Mouse (Mus musculus): ENCODE measurements around the gene Tmcc1. TPM values are rescaled to one million over a fixed set of nuclear protein-coding genes. Genes with fewer than 3 reads are reported as not detected.

Gene Tmcc1
- polyA plus RNA-seq (2012; rRNA removed): 49.0 and 49.8 TPM in 2 replicates

GRCm38 (mm10) chr6:116193394-116194393, at the start of gene Tmcc1:
TSS of gene Tmcc1 (minus strand) at chr6:116193486.

GRCm38 (mm10) chr6:116207729-116208534, 14.6 kb upstream of the Tmcc1 start, which contains the start of gene Washc2:
TSS of gene Washc2 (plus strand) at chr6:116208038.

GRCm38 (mm10) chr6:115994877-115995520, 198.3 kb downstream of the Tmcc1 start, which contains the start of gene Plxnd1:
TSS of gene Plxnd1 (minus strand) at chr6:115995005.

Other genes starting within 250 kb of the Tmcc1 start
- gene H1foo, start 248.5 kb downstream of the Tmcc1 start, polyA plus RNA-seq (2012; rRNA removed): not detected in 2 replicates
- 47.1 and 51.8 TPM in 2 replicates for gene Plxnd1, start 198.5 kb downstream of the Tmcc1 start, polyA plus RNA-seq (2012; rRNA removed)
- 104 and 105 TPM in 2 replicates for gene Washc2, start 14.6 kb upstream of the Tmcc1 start, polyA plus RNA-seq (2012; rRNA removed)
- gene Zfand4, start 70.7 kb upstream of the Tmcc1 start, polyA plus RNA-seq (2012; rRNA removed): 6.5 and 7.3 TPM in 2 replicates
- gene March8, start 144.5 kb upstream of the Tmcc1 start, polyA plus RNA-seq (2012; rRNA removed): 112 and 125 TPM in 2 replicates

Data from central nervous system, embryonic 18 days (tissue).